Mouse (Mus musculus): ENCODE measurements around the gene Smad1.

DNA sequence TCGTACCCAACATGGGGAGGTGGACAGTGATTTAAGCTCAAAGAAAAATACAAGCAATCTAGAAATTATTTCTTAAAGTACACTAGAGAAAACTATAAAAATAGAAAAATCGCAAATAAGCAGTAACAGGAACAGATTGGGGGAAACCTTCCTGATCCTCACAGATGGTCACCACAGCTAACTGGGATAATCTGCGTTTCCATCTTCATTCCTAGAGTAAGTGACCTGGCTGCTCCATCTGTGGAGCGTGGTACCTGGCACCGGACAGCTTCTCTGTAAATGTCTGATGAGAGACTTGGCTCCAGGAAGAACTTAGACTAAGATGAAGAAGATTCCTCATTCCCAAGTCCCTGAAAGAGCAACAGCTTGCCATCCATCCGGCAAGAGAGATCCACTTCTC, 25.8 kb downstream of the Smad1 start:
- TF ChIP-seq POLR2A (IDR thresholded peaks at IDR 0.05; ENCODE audit: borderline replicate concordance, insufficient read depth, low read length): no peak
- no peak for TF ChIP-seq CTCF (IDR thresholded peaks at IDR 0.05; ENCODE audit: borderline replicate concordance, insufficient read depth, low read depth, low read length)
